Mouse (Mus musculus) heart, embryonic 15.5 days (tissue): ENCODE results near the gene Car10. TPM values are rescaled to one million over a fixed set of nuclear protein-coding genes. Genes with fewer than 3 reads are reported as not detected.

Experiments
- ATAC-seq: fragments of 200-750 bp; cut with Nextera tagmentation; replicated peaks from 2 replicates; pipeline ENCODE4 v1.8.0; 2017; ENCODE audit warnings: low read depth, moderate TSS enrichment; ENCODE audit not compliant: insufficient number of reproducible peaks, insufficient read depth, low FRiP score
- H3K27ac ChIP-seq: fragments of 300-500 bp; sonication (generic); 2 replicates; pipeline ENCODE4 v1.5.1; 2015; ENCODE audit warnings: mild to moderate bottlenecking, inconsistent platforms
- H3K27me3 ChIP-seq: fragments of 300-500 bp; sonication (generic); 2 replicates; pipeline ENCODE4 v1.6.1; 2015; ENCODE audit warnings: inconsistent platforms
- H3K36me3 ChIP-seq: fragments of 300-500 bp; sonication (generic); 2 replicates; pipeline ENCODE4 v1.6.1; 2015; ENCODE audit warnings: mild to moderate bottlenecking, inconsistent platforms
- H3K4me1 ChIP-seq: fragments of 300-500 bp; sonication (generic); replicated peaks from 2 replicates; pipeline ENCODE4 v1.6.1; 2015; ENCODE audit warnings: inconsistent platforms
- H3K4me2 ChIP-seq: fragments of 300-500 bp; sonication (generic); 2 replicates; pipeline ENCODE4 v1.6.1; 2015; ENCODE audit warnings: inconsistent platforms, mild to moderate bottlenecking, moderate library complexity
- H3K4me3 ChIP-seq: fragments of 300-500 bp; sonication (generic); 2 replicates; pipeline ENCODE4 v1.5.1; 2015; ENCODE audit warnings: mild to moderate bottlenecking, inconsistent platforms
- H3K9ac ChIP-seq: fragments of 300-500 bp; sonication (generic); 2 replicates; pipeline ENCODE4 v1.6.1; 2015; ENCODE audit warnings: mild to moderate bottlenecking, inconsistent platforms
- H3K9me3 ChIP-seq: fragments of 300-500 bp; sonication (generic); replicated peaks from 2 replicates; pipeline ENCODE4 v1.6.1; 2016; ENCODE audit warnings: inconsistent platforms
- WGBS: fragments of 180-500 bp; shearing (Covaris S2); methylation state at CpG from one replicate; pipeline ENCODE4 v1.1.7; 2015; ENCODE audit warnings: mixed read lengths; 5-methylcytosine and 5-hydroxymethylcytosine counted together
- polyA plus RNA-seq: library from polyadenylated mRNA; unstranded; fragments of >200 nt; fragmentation: Nextera tagmentation; extraction: Ambion mirVana; gene quantifications from 2 replicates; pipeline ENCODE4 v1.2.1, GENCODE M21; 2015

The Car10 gene
- polyA plus RNA-seq, 1 experiment from 2014 or later = 0.18 TPM

DNA sequence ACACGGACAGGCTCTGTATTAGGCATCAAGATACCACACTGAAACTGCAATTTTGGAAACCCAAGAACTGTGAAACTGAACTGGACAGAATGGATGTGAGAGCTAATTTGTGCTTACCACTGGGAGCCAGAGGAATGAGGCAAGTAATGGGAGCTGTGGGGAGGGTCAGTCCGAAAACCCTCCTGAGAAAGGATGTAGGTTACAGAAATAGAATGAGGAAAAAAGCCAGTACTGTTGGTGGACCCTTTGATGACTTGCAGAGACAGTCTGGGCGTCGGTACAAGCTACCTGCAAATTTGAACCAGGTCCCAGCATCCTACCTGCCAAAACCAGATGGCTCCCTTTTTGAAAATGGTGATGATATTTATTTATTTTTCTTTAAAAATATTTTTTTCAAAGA is 545.2 kb downstream of the Car10 start:
- no peak for ATAC-seq
- Histone ChIP-seq H3K4me1 (peaks cover 7% of the 10 kb centered on the region; the same call in 1 of the 2 replicates), H3K4me2 (no peak overlapping the region), H3K27ac (no peak overlapping the region), H3K9me3 (no peaks in the 10 kb centered on the region), H3K9ac (no peak overlapping the region), H3K27me3 (no peaks in the 10 kb centered on the region), H3K36me3 (no peaks in the 10 kb centered on the region), H3K4me3 (no peak overlapping the region)
- WGBS = 76% methylated on average over 4 of the region's 4 CpGs

DNA sequence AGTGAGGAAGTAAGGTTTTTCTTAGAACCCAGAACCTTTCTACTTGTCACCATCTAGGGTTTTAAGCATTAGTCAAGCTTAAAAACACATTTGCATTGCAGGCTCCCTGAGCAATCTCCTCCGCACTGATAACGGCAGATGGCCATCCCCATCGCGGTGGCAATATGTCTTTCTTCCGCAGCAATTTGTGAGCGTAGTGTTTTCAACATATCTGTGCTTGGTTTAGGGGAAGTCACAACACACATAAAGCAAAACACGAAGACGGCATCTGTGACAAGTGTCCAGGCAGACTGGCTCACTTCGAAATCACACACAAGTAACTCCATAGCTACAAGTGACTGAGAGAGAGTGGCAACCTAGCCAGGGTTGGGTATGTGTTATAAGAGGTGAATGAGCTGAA is 545.6 kb downstream of the Car10 start:
- Histone ChIP-seq H3K4me2 (no peak overlapping the region), H3K9me3 (no peaks in the 10 kb centered on the region), H3K4me3 (no peak overlapping the region), H3K4me1 (peaks cover 7% of the 10 kb centered on the region; the same call in 1 of the 2 replicates), H3K36me3 (no peaks in the 10 kb centered on the region), H3K27ac (no peak overlapping the region), H3K27me3 (no peaks in the 10 kb centered on the region), H3K9ac (no peak overlapping the region)
- ATAC-seq = no peak
- 86% methylated on average over 9 of the region's 9 CpGs for WGBS

DNA sequence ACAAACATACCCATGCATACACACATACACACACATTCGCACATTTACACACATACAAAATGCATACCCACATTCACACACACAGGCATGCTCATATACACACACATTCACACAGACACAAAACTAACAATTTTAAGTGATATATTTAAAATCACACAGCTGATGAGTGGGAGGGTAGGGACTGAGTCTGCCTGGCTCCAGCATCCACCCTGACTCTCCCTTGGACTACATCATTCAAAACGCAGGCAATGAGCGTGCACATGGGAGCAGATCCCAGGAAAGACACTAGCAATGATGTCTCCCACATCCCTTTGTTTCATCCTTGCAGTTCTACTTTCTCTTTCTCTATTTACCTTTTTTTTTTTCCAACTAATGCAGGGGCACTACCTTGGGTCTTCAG is 548.4 kb downstream of the Car10 start:
- no peak for ATAC-seq

More for the DNA sequence above, 548.4 kb downstream of the Car10 start:
- H3K27ac ChIP-seq = no peak overlapping the region
- H3K4me2 ChIP-seq = no peak overlapping the region
- no peaks in the 10 kb centered on the region for H3K9me3 ChIP-seq
- H3K4me3 ChIP-seq = no peak overlapping the region
- H3K36me3 ChIP-seq = no peaks in the 10 kb centered on the region
- H3K9ac ChIP-seq = no peak overlapping the region
- no peaks in the 10 kb centered on the region for H3K27me3 ChIP-seq
- WGBS = 75% methylated on average over 3 of the region's 3 CpGs
- H3K4me1 ChIP-seq = peaks cover 3% of the 10 kb centered on the region; the same call in 1 of the 2 replicates
